Mouse (Mus musculus): ENCODE results near the gene Tlcd1.
"Not testable (repeated sequence)": the region's sequence is repeated elsewhere in the genome, so short reads cannot be mapped to it uniquely, and the experiment has no call there.

Tlcd1 gene

GRCm38 (mm10) chr11:78176402-78176862, at the start of gene Tlcd1, which contains the start of gene Nek8:
Gene Tlcd1, plus strand, starts transcription at chr11:78176711.
Gene Nek8, minus strand, starts transcription at chr11:78176675.
- DNase-seq (ENCODE audit: low read depth), result peak; percentile 98

GRCm38 (mm10) chr11:78126739-78127138, 49.8 kb upstream of the Tlcd1 start:
- DNase-seq (ENCODE audit: low read depth), result no peak

GRCm38 (mm10) chr11:78129458-78129857, 47.1 kb upstream of the Tlcd1 start:
- DNase-seq (ENCODE audit: low read depth), result no peak

- DNase-seq (ENCODE audit: low read depth), result no peak
Measured at GRCm38 (mm10) chr11:78133915-78134314, 42.6 kb upstream of the Tlcd1 start.

- DNase-seq (ENCODE audit: low read depth), result no peak
Measured at GRCm38 (mm10) chr11:78134344-78134743, 42.2 kb upstream of the Tlcd1 start.

GRCm38 (mm10) chr11:78135314-78135713, 41.2 kb upstream of the Tlcd1 start:
- not testable (repeated sequence) for DNase-seq (ENCODE audit: low read depth)

GRCm38 (mm10) chr11:78136132-78136531, 40.4 kb upstream of the Tlcd1 start:
- no peak for DNase-seq (ENCODE audit: low read depth)

- DNase-seq (ENCODE audit: low read depth), result no peak
Measured at GRCm38 (mm10) chr11:78137584-78137983, 38.9 kb upstream of the Tlcd1 start.

- no peak for DNase-seq (ENCODE audit: low read depth)
Measured at GRCm38 (mm10) chr11:78138023-78138422, 38.5 kb upstream of the Tlcd1 start.

GRCm38 (mm10) chr11:78140665-78141064, 35.8 kb upstream of the Tlcd1 start:
- DNase-seq (ENCODE audit: low read depth), result no peak

GRCm38 (mm10) chr11:78143520-78143919, 33.0 kb upstream of the Tlcd1 start:
- DNase-seq (ENCODE audit: low read depth), result no peak

GRCm38 (mm10) chr11:78146168-78146567, 30.3 kb upstream of the Tlcd1 start:
- no peak for DNase-seq (ENCODE audit: low read depth)

- no peak for DNase-seq (ENCODE audit: low read depth)
Measured at GRCm38 (mm10) chr11:78146707-78147543, 29.6 kb upstream of the Tlcd1 start.

- peak; percentile 61 for DNase-seq (ENCODE audit: low read depth)
Measured at GRCm38 (mm10) chr11:78151161-78151560, 25.4 kb upstream of the Tlcd1 start.

- no peak for DNase-seq (ENCODE audit: low read depth)
Measured at GRCm38 (mm10) chr11:78152299-78153231, 23.9 kb upstream of the Tlcd1 start.

- no peak for DNase-seq (ENCODE audit: low read depth)
Measured at GRCm38 (mm10) chr11:78153778-78154177, 22.7 kb upstream of the Tlcd1 start.

GRCm38 (mm10) chr11:78155674-78156073, 20.8 kb upstream of the Tlcd1 start:
- DNase-seq (ENCODE audit: low read depth), result no peak

GRCm38 (mm10) chr11:78156156-78156699, 20.3 kb upstream of the Tlcd1 start:
- no peak for DNase-seq (ENCODE audit: low read depth)

- DNase-seq (ENCODE audit: low read depth), result peak; percentile 95
Measured at GRCm38 (mm10) chr11:78159096-78159495, 17.4 kb upstream of the Tlcd1 start.

- no peak for DNase-seq (ENCODE audit: low read depth)
Measured at GRCm38 (mm10) chr11:78159557-78159956, 17.0 kb upstream of the Tlcd1 start.

- no peak for DNase-seq (ENCODE audit: low read depth)
Measured at GRCm38 (mm10) chr11:78160171-78160570, 16.3 kb upstream of the Tlcd1 start.

- DNase-seq (ENCODE audit: low read depth), result no peak
Measured at GRCm38 (mm10) chr11:78160675-78161074, 15.8 kb upstream of the Tlcd1 start.

Data from induced T-regulatory cell, adult 2 months (primary cell).